Mouse (Mus musculus) MEL (cell line): ENCODE measurements around the gene Rabl2.

Experiments used
- CTCF ChIP-seq, 3 experiments: IDR thresholded peaks in 2 of 3; conservative IDR thresholded peaks in 1 of 3; 2 replicates each; pipeline ENCODE4 v1.5.1; 2011 to 2012; ENCODE audit warnings: low read length in 3 of 3, low read depth in 2 of 3, mild to moderate bottlenecking in 2 of 3, improper control_type of control experiment in 1 of 3, inconsistent platforms in 1 of 3, mixed read lengths in 1 of 3, moderate library complexity in 1 of 3; ENCODE audit not compliant: control insufficient read depth in 1 of 3, insufficient read depth in 1 of 3, poor library complexity in 1 of 3, severe bottlenecking in 1 of 3
- E2F4 ChIP-seq: IDR thresholded peaks from 2 replicates; pipeline ENCODE4 v1.6.1; 2011; ENCODE audit warnings: low read depth, low read length, improper control_type of control experiment, borderline replicate concordance
- NELFE ChIP-seq: IDR thresholded peaks from 2 replicates; pipeline ENCODE4 v1.6.1; 2011; ENCODE audit warnings: low read depth, low read length, improper control_type of control experiment
- POLR2A ChIP-seq, 2 experiments: IDR thresholded peaks; 2 replicates each; pipeline ENCODE4 v1.6.1; 2011 to 2012; ENCODE audit warnings: low read length in 2 of 2, mild to moderate bottlenecking in 2 of 2, control low read depth in 1 of 2, improper control_type of control experiment in 1 of 2, low read depth in 1 of 2, moderate library complexity in 1 of 2; ENCODE audit not compliant: control insufficient read depth in 1 of 2, insufficient read depth in 1 of 2, poor library complexity in 1 of 2
- USF1 ChIP-seq: IDR thresholded peaks from 2 replicates; pipeline ENCODE4 v1.6.1; 2014; ENCODE audit warnings: low read depth, mild to moderate bottlenecking, inconsistent platforms, low read length, improper control_type of control experiment, moderate library complexity

DNA sequence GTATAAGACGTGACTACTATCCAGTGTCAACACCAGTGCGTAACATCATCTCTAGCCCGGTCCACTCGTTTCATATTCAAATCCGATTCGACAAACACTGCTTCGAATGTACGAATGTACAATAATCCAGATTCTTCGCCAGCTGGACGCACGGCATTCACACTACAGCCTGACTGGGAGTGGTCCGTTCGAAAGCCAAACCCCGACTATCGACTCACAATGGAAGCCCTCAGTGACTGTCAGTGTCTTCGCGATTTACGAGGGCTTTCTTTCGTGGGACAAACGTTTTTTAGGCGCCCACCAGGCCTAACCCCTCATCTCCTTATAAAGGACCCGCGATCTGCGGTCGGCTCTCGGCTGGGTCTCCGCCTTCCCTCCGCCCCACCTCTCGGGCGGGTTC lies 406 bp downstream of the Rabl2 start:
- TF ChIP-seq USF1 (no peak), CTCF (IDR thresholded peaks at IDR 0.05 in 2 of 3, conservative IDR thresholded peaks at IDR 0.05 in 1 of 3; ENCODE audit: control insufficient read depth in 1 of 3, insufficient read depth in 1 of 3, low read depth in 2 of 3, low read length in 3 of 3, poor library complexity in 1 of 3, severe bottlenecking in 1 of 3) (no peak), POLR2A (IDR thresholded peaks at IDR 0.05; ENCODE audit: control insufficient read depth in 1 of 2, insufficient read depth in 1 of 2, low read depth in 1 of 2, low read length in 2 of 2, poor library complexity in 1 of 2) (no peak), E2F4 (no peak), NELFE (no peak)
